Mouse (Mus musculus): ENCODE results near the gene Slc52a3. TPM values are rescaled to one million over a fixed set of nuclear protein-coding genes. Genes with fewer than 3 reads are reported as not detected.

Gene Slc52a3
- polyA plus RNA-seq, 1 experiment from 2014 or later: 6.3 TPM

DNA sequence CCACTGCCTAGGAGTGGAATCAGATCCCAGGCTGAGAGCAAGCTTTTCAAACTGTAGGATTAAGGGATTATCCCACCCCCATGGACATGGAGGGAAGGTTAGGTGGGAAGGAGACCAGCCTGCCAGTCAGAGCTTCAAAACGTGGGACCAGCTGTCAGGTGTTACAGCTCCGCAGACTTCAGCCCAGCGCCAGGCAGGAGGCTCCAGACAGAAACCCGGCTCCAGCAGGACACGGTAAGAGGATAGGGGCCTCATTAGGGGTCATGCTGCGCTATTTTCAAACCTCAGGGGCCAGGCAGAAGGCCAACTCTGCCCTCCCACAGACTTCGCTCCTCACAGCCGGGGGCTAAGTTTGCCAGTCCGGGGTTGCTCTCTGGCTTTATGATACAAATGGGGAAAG lies 32.3 kb upstream of the Slc52a3 start:
- 5% methylated on average over 9 of the region's 9 CpGs for WGBS
- H3K27me3 ChIP-seq: no peaks in the 10 kb centered on the region
- peaks cover 39% of the 10 kb centered on the region for H3K4me1 ChIP-seq
- ATAC-seq (ENCODE audit: insufficient number of reproducible peaks, low FRiP score, low TSS enrichment, low read depth): no peak
- no peak overlapping the region for H3K9ac ChIP-seq
- no peaks in the 10 kb centered on the region for H3K36me3 ChIP-seq
- H3K4me3 ChIP-seq (replicated peaks): no peak overlapping the region
- no peak overlapping the region for H3K27ac ChIP-seq (replicated peaks)
- no peaks in the 10 kb centered on the region for H3K9me3 ChIP-seq (replicated peaks)
- 0 out of 2 replicates have a peak overlapping the region, but pooled peaks have one; percentile 2 for H3K4me2 ChIP-seq (replicated peaks)

DNA sequence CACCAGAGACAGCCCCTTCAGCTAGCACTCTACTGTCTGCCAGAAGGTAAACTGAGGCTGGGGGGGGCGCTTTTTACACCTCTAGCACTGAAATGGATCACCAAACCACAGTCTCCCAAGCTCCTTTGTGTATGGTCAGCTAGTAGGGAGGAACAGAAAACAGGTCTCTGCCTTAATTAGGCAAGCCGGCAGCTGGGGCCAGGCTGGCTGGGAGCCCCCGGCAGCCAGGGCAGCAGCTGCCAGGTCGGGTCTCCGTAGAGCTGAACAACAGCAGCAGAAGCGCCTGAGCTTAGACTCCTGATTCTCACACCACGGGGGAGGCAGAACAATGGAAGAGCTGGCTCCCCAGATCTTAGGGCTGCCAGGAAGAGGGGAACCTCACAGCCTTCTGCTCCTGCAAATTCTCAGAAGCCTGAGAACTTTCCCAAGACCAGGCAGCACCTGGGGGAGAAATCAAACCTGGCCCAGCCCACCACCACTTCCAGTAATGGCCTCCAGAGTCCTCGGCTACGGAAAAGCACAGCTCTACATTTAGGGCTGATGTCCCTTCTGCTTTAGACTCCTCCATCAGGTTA lies 29.0 kb upstream of the Slc52a3 start:
- H3K27ac ChIP-seq (replicated peaks): peak overlapping the region; percentile 35
- no peaks in the 10 kb centered on the region for H3K27me3 ChIP-seq
- no peak overlapping the region for H3K4me2 ChIP-seq (replicated peaks)

GRCm38 (mm10) chr2:151967792-151968191 lies 28.5 kb upstream of the Slc52a3 start:
- Histone ChIP-seq H3K27me3 (no peaks in the 10 kb centered on the region), H3K27ac (replicated peaks) (peak overlapping the region; percentile 35), H3K9ac (no peak overlapping the region), H3K9me3 (replicated peaks) (no peaks in the 10 kb centered on the region), H3K4me3 (replicated peaks) (no peak overlapping the region), H3K36me3 (peaks cover 7% of the 10 kb centered on the region; the same call in 1 of the 2 replicates), H3K4me2 (replicated peaks) (no peak overlapping the region), H3K4me1 (peaks cover 48% of the 10 kb centered on the region)
- 73% methylated on average over 2 of the region's 2 CpGs for WGBS
- no peak for ATAC-seq (ENCODE audit: insufficient number of reproducible peaks, low FRiP score, low TSS enrichment, low read depth)

More for the DNA sequence above, 29.0 kb upstream of the Slc52a3 start:
- 27% methylated on average over 9 of the region's 9 CpGs for WGBS
- Histone ChIP-seq H3K9me3 (replicated peaks) (no peaks in the 10 kb centered on the region), H3K36me3 (peaks cover 7% of the 10 kb centered on the region; the same call in 1 of the 2 replicates), H3K4me1 (peaks cover 53% of the 10 kb centered on the region), H3K4me3 (replicated peaks) (no peak overlapping the region), H3K9ac (no peak overlapping the region)
- ATAC-seq (ENCODE audit: insufficient number of reproducible peaks, low FRiP score, low TSS enrichment, low read depth): no peak

GRCm38 (mm10) chr2:151968451-151968850 lies 27.9 kb upstream of the Slc52a3 start:
- Histone ChIP-seq H3K9me3 (replicated peaks) (no peaks in the 10 kb centered on the region), H3K4me1 (peaks cover 46% of the 10 kb centered on the region), H3K9ac (no peak overlapping the region), H3K27me3 (peaks cover 4% of the 10 kb centered on the region; the same call in 1 of the 2 replicates), H3K4me3 (replicated peaks) (no peak overlapping the region), H3K36me3 (peaks cover 7% of the 10 kb centered on the region; the same call in 1 of the 2 replicates), H3K27ac (replicated peaks) (no peak overlapping the region), H3K4me2 (replicated peaks) (no peak overlapping the region)
- no peak for ATAC-seq (ENCODE audit: insufficient number of reproducible peaks, low FRiP score, low TSS enrichment, low read depth)
- 78% methylated on average over 8 of the region's 8 CpGs for WGBS

DNA sequence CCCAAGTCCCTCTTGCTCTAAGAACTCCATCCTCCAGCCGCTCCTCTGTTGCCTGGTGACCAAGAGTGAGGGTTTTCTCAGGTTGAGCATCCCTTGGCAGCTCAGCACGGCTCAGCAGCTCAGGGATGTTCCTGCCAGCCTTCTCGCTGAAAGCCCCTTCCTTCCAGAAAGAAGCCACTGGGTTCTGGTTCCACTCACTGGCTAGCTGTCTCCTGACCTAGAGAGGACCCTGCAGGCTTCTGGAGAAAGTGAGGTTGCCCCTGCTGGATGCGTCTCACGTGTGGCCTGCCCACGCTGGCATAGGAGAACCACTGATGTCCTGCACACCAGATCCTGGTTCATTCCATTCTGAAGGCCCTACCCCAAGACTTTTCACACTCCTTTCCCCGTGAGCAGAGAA lies 27.3 kb upstream of the Slc52a3 start:
- peaks cover 7% of the 10 kb centered on the region; the same call in 1 of the 2 replicates for H3K36me3 ChIP-seq
- ATAC-seq (ENCODE audit: insufficient number of reproducible peaks, low FRiP score, low TSS enrichment, low read depth): no peak
- H3K9me3 ChIP-seq (replicated peaks): no peaks in the 10 kb centered on the region
- no peak overlapping the region for H3K4me3 ChIP-seq (replicated peaks)
- H3K9ac ChIP-seq: no peak overlapping the region
- H3K27me3 ChIP-seq: peaks cover 9% of the 10 kb centered on the region; the same call in 1 of the 2 replicates
- H3K27ac ChIP-seq (replicated peaks): no peak overlapping the region
- no peak overlapping the region for H3K4me2 ChIP-seq (replicated peaks)
- 90% methylated on average over 7 of the region's 7 CpGs for WGBS
- peaks cover 47% of the 10 kb centered on the region for H3K4me1 ChIP-seq

DNA sequence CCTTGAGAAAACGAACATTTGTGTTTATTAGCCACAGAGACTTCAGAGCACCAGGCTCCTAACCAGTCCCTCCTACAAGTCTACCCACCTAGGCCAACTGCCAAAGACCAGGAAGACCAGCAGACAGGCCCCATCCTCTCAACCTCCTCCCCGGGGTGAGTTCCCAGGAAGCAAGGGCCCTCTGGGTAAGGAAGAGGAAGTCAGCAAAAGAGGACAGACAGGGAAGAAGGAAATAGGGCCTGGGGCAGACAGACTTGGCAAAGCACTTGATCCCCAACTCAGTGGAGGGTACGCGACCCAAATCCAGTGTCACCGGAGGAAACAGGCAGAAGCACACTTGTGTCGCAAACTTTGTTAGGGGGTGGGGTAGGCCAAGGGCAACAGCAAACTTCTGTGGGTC lies 26.9 kb upstream of the Slc52a3 start:
- H3K9me3 ChIP-seq (replicated peaks): no peaks in the 10 kb centered on the region
- H3K4me1 ChIP-seq: peaks cover 46% of the 10 kb centered on the region
- H3K4me2 ChIP-seq (replicated peaks): no peak overlapping the region
- no peak overlapping the region for H3K9ac ChIP-seq
- ATAC-seq (ENCODE audit: insufficient number of reproducible peaks, low FRiP score, low TSS enrichment, low read depth): no peak
- peaks cover 7% of the 10 kb centered on the region; the same call in 1 of the 2 replicates for H3K36me3 ChIP-seq
- no peak overlapping the region for H3K4me3 ChIP-seq (replicated peaks)
- H3K27ac ChIP-seq (replicated peaks): no peak overlapping the region
- 89% methylated on average over 6 of the region's 6 CpGs for WGBS
- H3K27me3 ChIP-seq: peaks cover 11% of the 10 kb centered on the region; the same call in 1 of the 2 replicates

DNA sequence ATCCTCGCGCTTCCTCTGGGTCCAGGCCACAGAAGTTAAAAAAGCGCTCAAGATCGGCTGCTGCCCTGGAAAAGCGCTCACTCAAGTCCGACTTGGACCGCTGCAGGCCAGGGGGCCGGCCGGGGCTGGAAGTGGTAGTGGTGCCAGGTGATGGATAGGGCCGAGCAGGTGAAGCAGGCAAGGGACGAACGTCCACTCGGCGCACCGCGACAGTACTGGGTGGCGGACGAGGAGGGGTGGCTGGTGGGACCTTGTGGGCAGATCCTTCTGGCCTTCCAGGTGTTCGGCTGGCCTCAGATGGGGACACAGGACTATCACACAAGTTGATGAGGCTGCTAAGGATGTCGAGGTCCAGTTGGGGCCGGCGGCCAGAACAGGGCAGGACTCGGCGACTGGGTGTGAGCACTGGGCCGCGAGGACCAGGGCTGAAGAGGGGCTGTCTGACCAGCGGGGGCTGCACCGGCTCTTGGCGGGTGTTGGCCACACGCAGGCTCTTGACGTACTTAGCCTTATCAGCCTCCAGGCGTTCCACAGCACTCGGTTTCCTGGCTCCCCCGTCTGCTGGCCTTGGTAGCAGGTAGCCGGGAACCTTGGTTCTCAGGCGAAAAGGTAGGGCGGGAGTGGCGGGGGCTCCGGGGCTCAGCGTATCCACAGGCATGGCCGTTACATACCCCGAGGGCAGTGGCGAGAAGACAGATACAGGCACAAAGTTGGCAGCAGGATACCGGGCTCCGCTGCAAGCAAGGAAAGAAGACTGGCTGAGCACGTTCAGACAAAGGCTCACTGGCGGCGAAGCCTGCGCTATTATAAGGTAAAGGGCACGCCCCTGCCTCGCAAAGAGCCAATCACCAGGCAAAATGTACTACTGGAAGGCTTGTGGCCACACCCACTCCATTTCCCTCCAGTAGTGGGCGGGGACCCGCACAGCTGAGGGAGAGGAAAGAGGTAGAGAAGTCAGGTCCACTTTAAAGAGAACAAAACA lies 25.8 kb upstream of the Slc52a3 start:
- peak overlapping the region; percentile 45 for H3K27ac ChIP-seq (replicated peaks)
- 46% methylated on average over 53 of the region's 53 CpGs for WGBS
- peak overlapping the region; percentile 31 for H3K4me3 ChIP-seq (replicated peaks)
- peaks cover 45% of the 10 kb centered on the region for H3K4me1 ChIP-seq
- H3K36me3 ChIP-seq: peaks cover 7% of the 10 kb centered on the region; the same call in 1 of the 2 replicates
- peak overlapping the region; percentile 21; the same call in 1 of the 2 replicates for H3K9ac ChIP-seq
- peak; percentile 78 for ATAC-seq (ENCODE audit: insufficient number of reproducible peaks, low FRiP score, low TSS enrichment, low read depth)
- H3K9me3 ChIP-seq (replicated peaks): no peaks in the 10 kb centered on the region
- H3K4me2 ChIP-seq (replicated peaks): peak overlapping the region; percentile 51
- peaks cover 16% of the 10 kb centered on the region; the same call in 1 of the 2 replicates for H3K27me3 ChIP-seq

- WGBS: 87% methylated on average over 5 of the region's 5 CpGs
- Histone ChIP-seq H3K4me1 (peaks cover 45% of the 10 kb centered on the region), H3K27me3 (peaks cover 16% of the 10 kb centered on the region; the same call in 1 of the 2 replicates)
These were observed 24.6 kb upstream of the Slc52a3 start for GRCm38 (mm10) chr2:151971748-151972147.

GRCm38 (mm10) chr2:151972880-151973594 lies 23.3 kb upstream of the Slc52a3 start:
- peaks cover 52% of the 10 kb centered on the region for H3K4me1 ChIP-seq

More at GRCm38 (mm10) chr2:151971748-151972147, 24.6 kb upstream of the Slc52a3 start:
- Histone ChIP-seq H3K9me3 (replicated peaks) (no peaks in the 10 kb centered on the region), H3K4me2 (replicated peaks) (peak overlapping the region; percentile 51; the same call in 1 of the 2 replicates), H3K27ac (replicated peaks) (no peak overlapping the region), H3K9ac (no peak overlapping the region), H3K36me3 (peaks cover 7% of the 10 kb centered on the region; the same call in 1 of the 2 replicates), H3K4me3 (replicated peaks) (no peak overlapping the region)
- no peak for ATAC-seq (ENCODE audit: insufficient number of reproducible peaks, low FRiP score, low TSS enrichment, low read depth)

DNA sequence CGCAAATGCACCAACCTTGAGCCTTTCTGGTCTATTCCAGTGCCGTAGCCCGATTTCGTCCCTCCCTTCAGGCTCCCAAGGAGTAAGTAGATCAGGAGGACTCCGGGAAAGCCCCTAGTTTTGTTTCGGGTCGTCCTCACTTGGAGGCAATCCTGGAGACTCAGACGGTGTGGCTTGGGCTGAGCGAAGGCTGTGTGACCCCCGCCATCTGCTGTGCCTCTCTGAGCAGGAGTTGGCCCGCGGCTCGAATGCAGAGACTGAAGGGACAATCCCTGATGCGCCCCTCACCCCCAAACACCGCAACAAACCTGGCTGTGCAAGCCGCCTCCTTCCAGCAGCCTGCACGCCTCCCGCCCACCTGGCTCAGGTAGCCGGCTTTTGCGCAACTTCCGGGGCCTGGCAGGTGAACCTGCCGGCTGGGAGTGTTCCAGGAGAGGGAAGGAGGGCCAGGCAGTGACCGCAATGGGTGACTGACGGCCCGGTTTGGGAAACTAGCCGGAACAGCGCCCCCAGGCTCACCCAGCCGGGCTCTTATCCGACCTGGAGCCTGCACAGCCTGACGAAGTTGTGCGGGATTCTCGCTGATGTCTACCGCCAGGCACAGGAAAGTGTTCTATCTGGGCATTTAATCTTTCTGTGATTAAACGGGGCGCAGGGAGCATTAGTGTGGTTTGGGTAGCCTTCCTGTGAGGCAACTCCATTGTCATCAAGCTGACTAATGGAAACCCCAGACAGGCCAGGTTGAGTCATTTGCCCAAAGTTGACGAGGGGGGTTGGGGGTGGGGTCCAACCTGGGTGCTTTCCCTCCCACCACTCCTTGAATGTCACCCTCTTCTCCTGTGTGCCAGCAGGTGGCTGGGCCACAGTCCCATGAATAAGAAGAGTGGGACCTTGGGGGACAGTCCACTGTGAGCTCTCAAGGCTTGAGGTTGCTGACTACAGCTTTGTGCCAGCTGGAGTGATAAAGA lies 22.4 kb upstream of the Slc52a3 start:
- Histone ChIP-seq H3K4me3 (replicated peaks) (peak overlapping the region; percentile 36), H3K4me2 (replicated peaks) (peak overlapping the region; percentile 51), H3K36me3 (peaks cover 7% of the 10 kb centered on the region; the same call in 1 of the 2 replicates), H3K4me1 (peaks cover 57% of the 10 kb centered on the region), H3K27me3 (peaks cover 16% of the 10 kb centered on the region; the same call in 1 of the 2 replicates), H3K9me3 (replicated peaks) (no peaks in the 10 kb centered on the region), H3K27ac (replicated peaks) (peak overlapping the region; percentile 71), H3K9ac (no peak overlapping the region)
- WGBS: 14% methylated on average over 36 of the region's 36 CpGs
- no peak for ATAC-seq (ENCODE audit: insufficient number of reproducible peaks, low FRiP score, low TSS enrichment, low read depth)

More at GRCm38 (mm10) chr2:151972880-151973594, 23.3 kb upstream of the Slc52a3 start:
- H3K36me3 ChIP-seq: peaks cover 7% of the 10 kb centered on the region; the same call in 1 of the 2 replicates
- H3K9me3 ChIP-seq (replicated peaks): no peaks in the 10 kb centered on the region
- peak overlapping the region; percentile 36 for H3K4me3 ChIP-seq (replicated peaks)
- 24% methylated on average over 23 of the region's 23 CpGs for WGBS
- H3K27ac ChIP-seq (replicated peaks): peak overlapping the region; percentile 71
- peak overlapping the region; percentile 51 for H3K4me2 ChIP-seq (replicated peaks)
- no peak overlapping the region for H3K9ac ChIP-seq
- 0 out of 2 replicates have a peak, but pooled peaks have one; percentile 45 for ATAC-seq (ENCODE audit: insufficient number of reproducible peaks, low FRiP score, low TSS enrichment, low read depth)
- peaks cover 16% of the 10 kb centered on the region; the same call in 1 of the 2 replicates for H3K27me3 ChIP-seq
